Mouse (Mus musculus) spleen, adult 2 months (tissue): ENCODE results near the gene Psmb2.

Source experiments
- CTCF ChIP-seq: fragments of 200-500 bp; IDR thresholded peaks from 2 replicates; pipeline ENCODE4 v1.5.1; 2011; ENCODE audit warnings: mild to moderate bottlenecking, inconsistent platforms; ENCODE audit not compliant: insufficient read depth, insufficient read length, insufficient replicate concordance; ENCODE audit errors: extremely low read depth
- POLR2A ChIP-seq: fragments of 200-500 bp; IDR thresholded peaks from 2 replicates; pipeline ENCODE4 v1.6.1; 2011; ENCODE audit warnings: low read depth, low read length, inconsistent platforms

- TF ChIP-seq CTCF, result no peak
- TF ChIP-seq POLR2A, result no peak
Measured at GRCm38 (mm10) chr4:126644333-126644963, 33.0 kb upstream of the Psmb2 start.
